Mouse (Mus musculus) common myeloid progenitor, adult 5-6 weeks (primary cell): ENCODE results near the gene Egflam. TPM values are rescaled to one million over a fixed set of nuclear protein-coding genes. Genes with fewer than 3 reads are reported as not detected.

ENCODE experiments used
- ATAC-seq: replicated peaks from 2 replicates; pipeline ENCODE4 v1.8.0; 2016; ENCODE audit warnings: low read depth, mild to moderate bottlenecking, moderate TSS enrichment, inconsistent platforms; ENCODE audit not compliant: poor library complexity, severe bottlenecking
- total RNA-seq: library from RNA; stranded (forward); fragments of 200-1000, 187-1606 nt; gene quantifications from 2 replicates; pipeline ENCODE4 v1.2.3, GENCODE M21; 2017

The Egflam gene
- total RNA-seq, result not detected in 2 replicates

DNA sequence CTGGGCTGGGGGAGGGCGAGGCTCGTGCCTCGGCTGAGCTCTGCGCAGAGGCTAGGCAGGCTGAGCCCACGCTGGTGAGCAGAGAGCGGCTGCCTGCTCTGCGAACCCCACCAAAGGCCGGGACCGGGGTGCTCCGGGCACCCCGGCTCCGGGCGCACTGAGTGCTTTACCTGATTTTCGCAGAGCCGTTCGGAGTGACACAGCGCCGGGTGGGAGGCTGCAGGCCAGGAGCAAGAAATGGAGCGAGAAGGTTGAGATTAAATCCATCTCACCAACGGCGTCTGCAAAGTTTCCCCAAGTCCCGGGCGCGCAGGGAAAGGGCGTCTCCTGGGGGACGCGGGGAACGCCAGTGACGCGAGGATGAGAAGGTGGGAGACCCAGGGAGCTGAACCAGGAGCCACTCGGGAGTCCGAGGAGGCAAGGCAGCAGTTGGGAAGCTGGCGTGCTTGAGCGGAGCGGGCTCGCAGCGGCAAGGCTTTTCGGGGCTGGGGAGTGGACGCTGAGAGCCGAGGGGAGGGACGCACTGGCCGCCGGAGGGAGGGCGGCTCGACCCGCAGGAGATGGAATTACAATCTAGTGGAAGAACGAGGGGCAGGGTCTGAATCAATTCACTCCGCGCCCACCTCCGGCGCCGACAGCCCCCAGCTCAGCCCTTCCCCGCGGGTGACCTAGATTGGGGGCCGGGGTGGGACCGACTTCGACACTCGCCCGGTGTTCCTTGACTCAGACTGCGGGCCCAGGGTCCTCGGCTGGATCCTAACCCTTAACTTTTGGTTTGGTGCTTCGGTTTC is at the start of gene Egflam:
TSS of gene Egflam (minus strand) at position 578 of the 791 bp plus-strand sequence.
- ATAC-seq, result no peak

GRCm38 (mm10) chr15:7443396-7444315 is 45.5 kb upstream of the Egflam start:
- no peak for ATAC-seq

- ATAC-seq, result no peak
These were observed 44.2 kb upstream of the Egflam start for GRCm38 (mm10) chr15:7442148-7443100.

DNA sequence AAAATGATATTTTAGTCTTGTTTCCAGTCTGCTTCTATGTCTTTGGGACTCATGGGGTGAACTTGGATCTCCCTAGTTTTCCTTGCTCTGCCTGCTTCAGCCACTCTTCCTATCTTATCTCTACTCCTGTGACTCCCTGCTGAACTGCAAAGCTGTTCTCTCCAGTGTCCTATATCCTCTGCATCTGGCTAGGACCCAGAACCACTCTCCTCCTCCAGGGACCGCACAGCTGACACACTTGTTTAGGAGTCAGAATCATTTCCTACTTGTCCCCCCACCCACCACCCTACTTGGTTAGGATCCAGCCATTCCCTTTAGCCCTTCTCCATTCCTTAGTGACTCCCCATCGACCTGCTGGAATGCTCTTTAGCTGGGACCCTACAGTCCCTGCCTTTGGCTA is 26.1 kb upstream of the Egflam start:
- no peak for ATAC-seq

- no peak for ATAC-seq
These were observed 6.3 kb upstream of the Egflam start for GRCm38 (mm10) chr15:7404521-7404920.

- no peak for ATAC-seq
These were observed 680 bp upstream of the Egflam start for GRCm38 (mm10) chr15:7398609-7399540.

GRCm38 (mm10) chr15:7397446-7397817 is 763 bp downstream of the Egflam start:
- ATAC-seq, result no peak

- ATAC-seq, result no peak
These were observed 14.8 kb downstream of the Egflam start for GRCm38 (mm10) chr15:7383349-7383748.

DNA sequence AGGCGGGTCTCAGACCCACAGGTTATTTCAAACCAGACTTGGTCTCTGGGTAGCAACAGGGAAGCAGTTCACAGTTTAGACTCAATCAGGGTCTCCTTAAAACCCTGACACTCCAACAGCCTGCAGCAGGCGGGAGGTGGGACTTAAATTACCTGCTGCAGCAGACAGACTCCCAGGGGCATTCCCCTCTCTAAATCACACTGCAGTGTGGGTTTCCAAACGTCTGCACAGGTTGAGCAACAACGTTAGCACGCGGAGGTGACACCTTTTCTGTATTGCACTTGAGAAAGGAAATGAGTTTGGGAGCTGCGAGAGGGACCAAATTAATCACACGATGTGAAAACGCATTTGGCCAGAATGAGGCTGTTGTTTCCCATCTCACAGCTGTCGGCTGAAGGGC is 15.7 kb downstream of the Egflam start:
- ATAC-seq, result no peak

GRCm38 (mm10) chr15:7352635-7353051 is 45.6 kb downstream of the Egflam start:
- no peak for ATAC-seq

GRCm38 (mm10) chr15:7340703-7341309 is 57.4 kb downstream of the Egflam start:
- no peak for ATAC-seq

DNA sequence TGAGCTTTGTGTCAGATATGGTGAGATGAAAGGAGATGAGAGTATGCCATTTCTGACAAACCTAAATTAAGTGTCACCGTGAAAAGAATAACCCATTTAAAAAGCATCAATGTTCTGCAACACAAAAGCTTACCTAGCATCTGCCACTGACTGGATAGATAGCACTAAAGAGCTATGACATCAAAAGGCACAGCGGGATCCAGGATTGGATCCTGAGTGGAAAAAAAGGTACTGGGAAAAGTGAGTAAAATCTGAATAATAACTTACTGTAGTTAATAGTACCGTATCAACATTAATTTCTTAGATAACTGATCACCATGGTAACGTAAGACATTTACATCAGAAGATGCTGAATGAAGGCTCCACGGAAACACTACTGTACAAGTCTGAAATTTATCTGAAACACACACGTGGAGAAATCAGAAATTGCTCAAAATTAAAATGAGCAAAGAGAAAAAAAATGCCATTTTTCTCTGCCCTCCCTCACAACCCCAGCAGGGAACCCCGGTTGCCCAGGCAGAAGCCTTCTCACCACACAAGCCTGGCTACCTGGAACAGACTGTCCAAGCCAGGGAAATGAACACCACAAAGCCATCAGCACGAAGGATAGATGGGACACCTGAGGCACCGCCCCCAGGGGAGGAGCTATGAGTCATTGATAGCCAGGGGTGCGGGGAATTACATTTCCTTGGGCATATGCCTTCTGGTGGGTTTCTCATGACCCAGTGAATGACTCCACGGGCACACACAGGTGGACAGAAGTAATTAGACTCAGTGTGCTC is 63.5 kb downstream of the Egflam start:
- ATAC-seq, result no peak

GRCm38 (mm10) chr15:7332875-7333274 is 65.3 kb downstream of the Egflam start:
- ATAC-seq, result no peak

- ATAC-seq, result no peak
These were observed 75.4 kb downstream of the Egflam start for GRCm38 (mm10) chr15:7322599-7323311.

- ATAC-seq, result no peak
These were observed 77.3 kb downstream of the Egflam start for GRCm38 (mm10) chr15:7320901-7321300.

- ATAC-seq, result no peak
These were observed 82.7 kb downstream of the Egflam start for GRCm38 (mm10) chr15:7315539-7315938.

GRCm38 (mm10) chr15:7308711-7309110 is 89.5 kb downstream of the Egflam start:
- no peak for ATAC-seq
